Mouse (Mus musculus): Measurements from ENCODE around the gene Xlr.

DNA sequence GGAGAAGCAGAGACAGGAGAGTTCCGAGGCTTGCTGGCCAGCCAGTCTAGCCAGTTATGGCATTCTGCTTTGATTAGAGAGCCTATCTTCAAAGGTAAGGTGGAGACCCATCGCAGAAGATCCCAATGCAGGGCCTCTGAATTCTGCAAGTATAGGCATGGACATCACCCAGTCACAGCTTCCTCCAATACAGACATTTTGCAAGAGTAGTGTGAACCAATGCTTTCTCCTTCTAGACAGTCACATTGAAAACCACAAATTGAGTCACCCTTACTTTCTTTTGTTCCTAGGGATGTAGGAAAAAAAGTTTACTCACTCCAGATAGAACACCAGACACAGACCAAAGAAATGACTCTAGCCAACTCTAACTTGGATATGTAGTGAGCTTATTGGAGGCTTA lies 68.5 kb downstream of the Xlr start:
- TF ChIP-seq POLR2A (IDR thresholded peaks at IDR 0.05; ENCODE audit: borderline replicate concordance, extremely low read depth, insufficient read depth, insufficient read length, poor library complexity, severe bottlenecking) (no peak), CTCF (IDR thresholded peaks at IDR 0.05; ENCODE audit: borderline replicate concordance, extremely low read depth, insufficient read depth, insufficient read length) (no peak)

Measured in brain, embryonic 14.5 days (tissue).